Mouse (Mus musculus) stomach, embryonic 16.5 days (tissue): Measurements from ENCODE around the gene Mef2c. TPM values are rescaled to one million over a fixed set of nuclear protein-coding genes. Genes with fewer than 3 reads are reported as not detected.
A peak's percentile ranks its signal among the peaks of the same experiment; 100 is the strongest.

Experiments used
- ATAC-seq: fragments of 200-750 bp; cut with Nextera tagmentation; 2 replicates; pipeline ENCODE4 v1.8.0; 2017; ENCODE audit warnings: moderate number of reproducible peaks, moderate TSS enrichment; ENCODE audit not compliant: insufficient read depth, low FRiP score
- H3K27ac ChIP-seq: fragments of 300-500 bp; sonication (generic); 2 replicates; pipeline ENCODE4 v1.5.1; 2014; ENCODE audit warnings: low read length
- H3K27me3 ChIP-seq: fragments of 300-500 bp; sonication (generic); 2 replicates; pipeline ENCODE4 v1.6.1; 2014; ENCODE audit warnings: low read length, control low read depth, mixed read lengths; ENCODE audit not compliant: control insufficient read depth, insufficient read depth
- H3K36me3 ChIP-seq: fragments of 300-500 bp; sonication (generic); 2 replicates; pipeline ENCODE4 v1.6.1; 2014; ENCODE audit warnings: low read length; ENCODE audit not compliant: control insufficient read depth, insufficient read depth
- H3K4me1 ChIP-seq: fragments of 300-500 bp; sonication (generic); 2 replicates; pipeline ENCODE4 v1.6.1; 2014; ENCODE audit warnings: low read length, control low read depth, mixed read lengths; ENCODE audit not compliant: control insufficient read depth, insufficient read depth
- H3K4me2 ChIP-seq: fragments of 300-500 bp; sonication (generic); 2 replicates; pipeline ENCODE4 v1.6.1; 2014; ENCODE audit warnings: low read depth, low read length, mixed read lengths
- H3K4me3 ChIP-seq: fragments of 300-500 bp; sonication (generic); replicated peaks from 2 replicates; pipeline ENCODE4 v1.5.1; 2014; ENCODE audit warnings: mild to moderate bottlenecking, low read length
- H3K9ac ChIP-seq: fragments of 300-500 bp; sonication (generic); 2 replicates; pipeline ENCODE4 v1.6.1; 2014; ENCODE audit warnings: low read length
- H3K9me3 ChIP-seq: fragments of 300-500 bp; sonication (generic); replicated peaks from 2 replicates; pipeline ENCODE4 v1.6.1; 2016; ENCODE audit warnings: low read length, control low read depth; ENCODE audit not compliant: control insufficient read depth
- WGBS: fragments of 180-500 bp; shearing (Covaris S2); extraction: QIAGEN DNeasy Blood & Tissue Kit; methylation state at CpG from one replicate; pipeline ENCODE4 v1.1.7; 2014; 5-methylcytosine and 5-hydroxymethylcytosine counted together
- polyA plus RNA-seq: library from polyadenylated mRNA; unstranded; fragments of >200 nt; fragmentation: Nextera tagmentation; extraction: Ambion mirVana; gene quantifications from 2 replicates; pipeline ENCODE4 v1.2.1, GENCODE M21; 2015

Mef2c gene
- polyA plus RNA-seq = 37.7 and 51.9 TPM in 2 replicates

- H3K9ac ChIP-seq = no peak within 1 kb of the TSS
- 88% methylated on average over 7 of the region's 7 CpGs for WGBS
- no peak for ATAC-seq
These were observed at the start of gene Mef2c for GRCm38 (mm10) chr13:83503919-83504318. Gene Mef2c (plus strand): TSS chr13:83504034.

GRCm38 (mm10) chr13:83458729-83459128 lies 45.1 kb upstream of the Mef2c start:
- Histone ChIP-seq H3K36me3 (no peaks in the 10 kb centered on the region), H3K4me2 (no peak overlapping the region), H3K4me3 (no peak overlapping the region), H3K27me3 (no peaks in the 10 kb centered on the region), H3K9me3 (no peaks in the 10 kb centered on the region), H3K27ac (no peak overlapping the region), H3K4me1 (peaks cover 6% of the 10 kb centered on the region; the same call in 1 of the 2 replicates), H3K9ac (no peak overlapping the region)
- no peak for ATAC-seq

More at GRCm38 (mm10) chr13:83503919-83504318, at the start of gene Mef2c:
- Histone ChIP-seq H3K27me3 (no peaks in the 10 kb centered on the region), H3K36me3 (no peaks in the 10 kb centered on the region), H3K4me3 (no peak within 1 kb of the TSS), H3K4me2 (no peak within 1 kb of the TSS), H3K9me3 (no peaks in the 10 kb centered on the region), H3K4me1 (no peaks in the 10 kb centered on the region), H3K27ac (no peak within 1 kb of the TSS)

GRCm38 (mm10) chr13:83459600-83459999 lies 44.2 kb upstream of the Mef2c start:
- Histone ChIP-seq H3K4me3 (no peak overlapping the region), H3K27ac (no peak overlapping the region), H3K9ac (no peak overlapping the region), H3K36me3 (no peaks in the 10 kb centered on the region), H3K4me2 (no peak overlapping the region), H3K27me3 (no peaks in the 10 kb centered on the region), H3K9me3 (no peaks in the 10 kb centered on the region), H3K4me1 (peaks cover 6% of the 10 kb centered on the region; the same call in 1 of the 2 replicates)
- no peak for ATAC-seq
- WGBS = 93% methylated on average over 3 of the region's 3 CpGs

GRCm38 (mm10) chr13:83460620-83461019 lies 43.2 kb upstream of the Mef2c start:
- Histone ChIP-seq H3K9me3 (no peaks in the 10 kb centered on the region), H3K4me3 (no peak overlapping the region), H3K9ac (no peak overlapping the region), H3K27ac (no peak overlapping the region), H3K36me3 (no peaks in the 10 kb centered on the region), H3K27me3 (no peaks in the 10 kb centered on the region), H3K4me2 (no peak overlapping the region), H3K4me1 (peaks cover 6% of the 10 kb centered on the region; the same call in 1 of the 2 replicates)
- WGBS = 61% methylated on average over 1 of the region's 1 CpGs
- no peak for ATAC-seq

- Histone ChIP-seq H3K4me2 (no peak overlapping the region), H3K4me3 (no peak overlapping the region), H3K36me3 (no peaks in the 10 kb centered on the region), H3K9ac (no peak overlapping the region), H3K27ac (peak overlapping the region; percentile 36), H3K27me3 (no peaks in the 10 kb centered on the region), H3K9me3 (no peaks in the 10 kb centered on the region), H3K4me1 (peaks cover 6% of the 10 kb centered on the region; the same call in 1 of the 2 replicates)
- WGBS = 88% methylated on average over 2 of the region's 2 CpGs
- ATAC-seq = no peak
These were observed 42.3 kb upstream of the Mef2c start for GRCm38 (mm10) chr13:83461556-83461955.

- ATAC-seq = no peak
- Histone ChIP-seq H3K4me1 (no peaks in the 10 kb centered on the region), H3K4me3 (no peak overlapping the region), H3K27ac (no peak overlapping the region), H3K27me3 (no peaks in the 10 kb centered on the region), H3K4me2 (no peak overlapping the region), H3K9me3 (no peaks in the 10 kb centered on the region), H3K9ac (no peak overlapping the region), H3K36me3 (no peaks in the 10 kb centered on the region)
- WGBS = 91% methylated on average over 5 of the region's 5 CpGs
These were observed 37.1 kb upstream of the Mef2c start for GRCm38 (mm10) chr13:83466756-83467155.

GRCm38 (mm10) chr13:83468794-83469193 lies 35.0 kb upstream of the Mef2c start:
- H3K27me3 ChIP-seq = no peaks in the 10 kb centered on the region
- H3K4me3 ChIP-seq = no peak overlapping the region
- no peak for ATAC-seq
- no peaks in the 10 kb centered on the region for H3K36me3 ChIP-seq
- H3K4me1 ChIP-seq = no peaks in the 10 kb centered on the region
- WGBS = 40% methylated on average over 3 of the region's 3 CpGs
- no peak overlapping the region for H3K27ac ChIP-seq
- no peak overlapping the region for H3K4me2 ChIP-seq
- no peaks in the 10 kb centered on the region for H3K9me3 ChIP-seq
- no peak overlapping the region for H3K9ac ChIP-seq

GRCm38 (mm10) chr13:83473755-83474154 lies 30.1 kb upstream of the Mef2c start:
- H3K9ac ChIP-seq = no peak overlapping the region
- no peak overlapping the region for H3K4me2 ChIP-seq
- no peaks in the 10 kb centered on the region for H3K36me3 ChIP-seq
- H3K4me1 ChIP-seq = no peaks in the 10 kb centered on the region
- H3K27me3 ChIP-seq = no peaks in the 10 kb centered on the region
- 77% methylated on average over 2 of the region's 2 CpGs for WGBS
- no peak overlapping the region for H3K4me3 ChIP-seq
- H3K9me3 ChIP-seq = no peaks in the 10 kb centered on the region
- no peak overlapping the region for H3K27ac ChIP-seq
- ATAC-seq = no peak

GRCm38 (mm10) chr13:83480388-83480787 lies 23.4 kb upstream of the Mef2c start:
- 61% methylated on average over 3 of the region's 3 CpGs for WGBS

GRCm38 (mm10) chr13:83481310-83481709 lies 22.5 kb upstream of the Mef2c start:
- Histone ChIP-seq H3K4me1 (no peaks in the 10 kb centered on the region), H3K4me2 (no peak overlapping the region), H3K4me3 (no peak overlapping the region), H3K36me3 (no peaks in the 10 kb centered on the region), H3K9ac (no peak overlapping the region), H3K27ac (no peak overlapping the region), H3K27me3 (no peaks in the 10 kb centered on the region), H3K9me3 (no peaks in the 10 kb centered on the region)
- no peak for ATAC-seq
- 41% methylated on average over 7 of the region's 7 CpGs for WGBS

More at GRCm38 (mm10) chr13:83480388-83480787, 23.4 kb upstream of the Mef2c start:
- Histone ChIP-seq H3K9ac (no peak overlapping the region), H3K4me2 (no peak overlapping the region), H3K27me3 (no peaks in the 10 kb centered on the region), H3K27ac (no peak overlapping the region), H3K4me1 (no peaks in the 10 kb centered on the region), H3K4me3 (no peak overlapping the region), H3K36me3 (no peaks in the 10 kb centered on the region), H3K9me3 (no peaks in the 10 kb centered on the region)
- ATAC-seq = no peak
